Mouse (Mus musculus) neural tube, embryonic 11.5 days (tissue): ENCODE measurements at regions not wholly inside any gene's neighbourhood (a gene's known extent, or its start where the extent isn't known, plus 50 kb on each side); places are given as distances from the start of the nearest gene placed in this dataset.

Experiments used
- ATAC-seq: fragments of 200-750 bp; cut with Nextera tagmentation; 2 replicates; pipeline ENCODE4 v1.8.0; 2017; ENCODE audit warnings: moderate number of reproducible peaks, mild to moderate bottlenecking, moderate TSS enrichment, moderate library complexity; ENCODE audit not compliant: insufficient read depth, low FRiP score, low TSS enrichment
- DNase-seq: peaks from one replicate; pipeline ENCODE4 v3.0.0-alpha.2; 2015; ENCODE audit warnings: low spot score
- H3K27ac ChIP-seq: fragments of 300-500 bp; sonication (generic); 2 replicates; pipeline ENCODE4 v1.5.1; 2014; ENCODE audit warnings: low read depth, mild to moderate bottlenecking, low read length
- H3K27me3 ChIP-seq: fragments of 300-500 bp; sonication (generic); 2 replicates; pipeline ENCODE4 v1.6.1; 2014; ENCODE audit warnings: mild to moderate bottlenecking, low read length, mixed read lengths; ENCODE audit not compliant: control insufficient read depth, insufficient read depth
- H3K36me3 ChIP-seq: fragments of 300-500 bp; sonication (generic); 2 replicates; pipeline ENCODE4 v1.6.1; 2014; ENCODE audit warnings: mild to moderate bottlenecking, low read length, moderate library complexity, mixed read lengths; ENCODE audit not compliant: control insufficient read depth, insufficient read depth
- H3K4me1 ChIP-seq: fragments of 300-500 bp; sonication (generic); 2 replicates; pipeline ENCODE4 v1.6.1; 2014; ENCODE audit warnings: low read length, mixed read lengths; ENCODE audit not compliant: control insufficient read depth, insufficient read depth
- H3K4me2 ChIP-seq: fragments of 300-500 bp; sonication (generic); 2 replicates; pipeline ENCODE4 v1.6.1; 2014; ENCODE audit warnings: low read depth, mild to moderate bottlenecking, moderate library complexity
- H3K4me3 ChIP-seq: fragments of 300-500 bp; sonication (generic); 2 replicates; pipeline ENCODE4 v1.5.1; 2014; ENCODE audit warnings: low read depth, low read length
- H3K9ac ChIP-seq: fragments of 300-500 bp; sonication (generic); 2 replicates; pipeline ENCODE4 v1.6.1; 2014; ENCODE audit warnings: mild to moderate bottlenecking, low read length
- H3K9me3 ChIP-seq: fragments of 300-500 bp; sonication (generic); 2 replicates; pipeline ENCODE4 v1.6.1; 2016; ENCODE audit warnings: low read length; ENCODE audit not compliant: control insufficient read depth
- WGBS: fragments of 180-500 bp; shearing (Covaris S2); extraction: QIAGEN DNeasy Blood & Tissue Kit; methylation state at CpG from one replicate; pipeline ENCODE4 v1.1.7; 2014; 5-methylcytosine and 5-hydroxymethylcytosine counted together

DNA sequence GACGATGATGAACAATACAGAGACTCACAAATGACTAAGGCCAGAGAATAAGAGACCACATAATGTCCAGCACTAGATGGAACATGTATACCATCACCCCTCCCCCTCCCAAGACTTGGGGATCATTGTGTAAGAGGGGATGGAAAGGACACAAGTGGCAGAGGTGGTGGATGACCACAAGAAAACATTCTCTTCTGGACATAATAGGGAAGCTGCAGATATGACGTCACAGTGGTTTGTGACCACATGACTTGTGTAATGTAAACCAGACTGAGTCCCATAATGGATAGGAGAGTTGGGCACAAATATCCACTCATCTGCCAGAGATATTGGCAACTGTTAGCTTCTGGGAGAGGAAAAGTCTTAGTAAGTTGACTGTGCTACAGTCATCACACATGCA, 630.7 kb downstream of the Kcnj2 start:
- Histone ChIP-seq H3K4me3 (no peak overlapping the region), H3K27ac (no peak overlapping the region), H3K4me1 (no peaks in the 10 kb centered on the region), H3K9me3 (no peaks in the 10 kb centered on the region), H3K4me2 (no peak overlapping the region), H3K27me3 (no peaks in the 10 kb centered on the region), H3K9ac (no peak overlapping the region), H3K36me3 (no peaks in the 10 kb centered on the region)
- no peak for ATAC-seq
- no peak for DNase-seq
- 90% methylated on average over 2 of the region's 2 CpGs for WGBS

DNA sequence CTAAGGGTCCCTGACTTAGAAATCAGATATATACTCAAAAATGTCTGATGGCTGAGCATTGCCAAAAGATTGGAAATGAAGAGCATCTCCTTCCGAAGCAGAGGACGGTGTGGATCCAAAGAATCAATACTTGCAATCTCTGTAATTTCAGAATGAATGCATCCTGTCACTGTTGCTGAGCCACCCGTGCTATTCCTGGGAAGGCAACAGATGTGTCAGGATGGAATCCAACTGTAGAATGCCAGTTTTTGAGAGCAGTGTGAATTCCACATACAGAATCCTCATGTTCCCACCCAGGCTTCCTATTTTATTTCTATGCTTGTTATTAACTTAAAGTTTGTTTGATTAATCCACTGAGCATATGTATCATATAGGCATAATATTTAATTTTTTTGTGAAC, 633.9 kb downstream of the Kcnj2 start:
- ATAC-seq (no peak), DNase-seq (no peak)
- no peaks in the 10 kb centered on the region for H3K9me3 ChIP-seq
- no peaks in the 10 kb centered on the region for H3K27me3 ChIP-seq
- no peak overlapping the region for H3K27ac ChIP-seq
- no peak overlapping the region for H3K4me3 ChIP-seq
- H3K4me1 ChIP-seq, result no peaks in the 10 kb centered on the region
- H3K36me3 ChIP-seq, result no peaks in the 10 kb centered on the region
- WGBS, result 85% methylated on average over 3 of the region's 3 CpGs
- H3K9ac ChIP-seq, result no peak overlapping the region
- H3K4me2 ChIP-seq, result no peak overlapping the region

DNA sequence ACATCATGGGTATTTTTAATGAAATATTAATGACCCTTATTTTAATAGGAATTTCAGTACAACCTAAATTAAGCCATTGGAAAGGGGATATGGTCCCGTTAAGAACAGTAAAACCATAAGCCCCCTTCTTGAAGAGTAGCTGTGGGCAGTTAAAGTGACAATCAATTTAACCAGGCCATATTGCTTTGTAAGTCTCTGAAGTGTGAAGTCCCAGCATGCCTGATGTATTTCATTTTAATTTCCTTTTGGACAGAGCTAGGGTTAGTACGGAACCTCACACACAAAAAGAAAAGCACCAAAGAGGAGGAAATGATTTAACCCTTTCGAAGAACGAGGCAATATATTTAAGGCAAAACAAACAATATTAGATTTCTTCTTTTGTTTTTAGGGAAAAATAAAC, 640.9 kb downstream of the Kcnj2 start:
- WGBS, result 46% methylated on average over 4 of the region's 4 CpGs
- no peak for ATAC-seq
- H3K9ac ChIP-seq, result no peak overlapping the region
- no peaks in the 10 kb centered on the region for H3K9me3 ChIP-seq
- no peak overlapping the region for H3K4me2 ChIP-seq
- no peak overlapping the region for H3K27ac ChIP-seq
- H3K36me3 ChIP-seq, result no peaks in the 10 kb centered on the region
- no peak overlapping the region for H3K4me3 ChIP-seq
- no peaks in the 10 kb centered on the region for H3K4me1 ChIP-seq
- H3K27me3 ChIP-seq, result no peaks in the 10 kb centered on the region
- DNase-seq, result no peak

DNA sequence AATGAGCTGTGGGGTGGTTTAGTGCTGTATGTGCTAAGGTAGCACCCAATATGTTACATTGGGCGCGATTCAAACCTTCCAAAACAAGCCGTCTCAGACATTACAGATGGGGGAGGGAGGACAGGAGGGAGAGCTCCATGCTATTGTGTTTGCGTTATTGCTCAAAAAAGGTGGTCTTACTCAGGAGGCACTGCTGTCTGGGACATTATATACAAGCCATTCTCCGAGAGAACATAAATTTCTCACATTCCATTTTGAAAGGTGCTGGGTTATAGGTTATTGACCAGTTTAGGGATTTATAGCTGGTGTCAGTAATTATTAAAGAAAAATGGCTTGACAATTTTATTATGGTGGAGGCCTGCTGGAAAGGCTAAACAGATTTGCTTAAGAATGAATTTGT, 649.4 kb downstream of the Kcnj2 start:
- no peak overlapping the region for H3K4me2 ChIP-seq
- H3K36me3 ChIP-seq, result no peaks in the 10 kb centered on the region
- H3K4me3 ChIP-seq, result no peak overlapping the region
- H3K4me1 ChIP-seq, result no peaks in the 10 kb centered on the region
- H3K9ac ChIP-seq, result no peak overlapping the region
- H3K9me3 ChIP-seq, result no peaks in the 10 kb centered on the region
- ATAC-seq, result no peak
- H3K27me3 ChIP-seq, result no peaks in the 10 kb centered on the region
- no peak overlapping the region for H3K27ac ChIP-seq
- DNase-seq, result no peak
- 81% methylated on average over 5 of the region's 5 CpGs for WGBS

DNA sequence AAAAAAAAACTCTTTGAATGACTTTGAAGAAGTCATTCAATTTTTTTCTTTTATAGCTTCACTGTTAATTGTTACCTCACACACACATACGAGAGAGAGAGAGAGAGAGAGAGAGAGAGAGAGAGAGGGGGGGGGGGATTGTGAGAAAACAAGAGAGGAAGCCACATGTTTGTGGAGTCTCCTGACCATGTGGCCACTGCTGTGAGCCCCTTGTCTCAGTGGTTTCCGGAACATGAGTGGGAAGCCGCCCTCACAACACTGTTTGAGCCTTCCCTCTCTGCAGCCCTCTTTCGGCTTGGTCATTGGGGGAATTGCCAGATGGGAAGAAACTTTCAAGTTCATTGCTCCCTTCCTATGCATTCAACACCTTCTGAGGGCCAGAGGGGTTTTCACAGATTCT, 656.3 kb downstream of the Kcnj2 start:
- 67% methylated on average over 4 of the region's 4 CpGs for WGBS
- DNase-seq, result no peak

DNA sequence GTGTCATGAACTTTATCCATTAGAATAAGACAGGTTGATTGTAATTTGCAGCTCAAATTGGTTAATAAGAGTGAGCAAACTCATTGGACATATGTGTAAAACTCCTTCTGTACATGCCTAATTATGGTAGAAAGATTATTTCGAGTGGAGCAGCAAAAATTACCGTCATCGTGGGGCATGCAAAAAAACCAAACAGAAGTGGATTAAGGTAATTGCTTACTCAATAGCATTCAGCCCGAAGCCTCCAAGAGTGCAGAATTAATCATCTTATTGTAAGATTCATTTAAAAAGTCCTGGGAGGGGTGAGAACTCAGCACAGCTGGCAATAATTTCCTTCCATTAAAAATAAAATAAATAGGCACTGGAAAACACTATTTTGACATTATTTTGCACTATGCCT, 662.2 kb downstream of the Kcnj2 start:
- Histone ChIP-seq H3K36me3 (no peaks in the 10 kb centered on the region), H3K4me1 (no peaks in the 10 kb centered on the region), H3K4me3 (no peak overlapping the region), H3K9me3 (no peaks in the 10 kb centered on the region), H3K9ac (no peak overlapping the region), H3K27me3 (no peaks in the 10 kb centered on the region), H3K27ac (no peak overlapping the region), H3K4me2 (no peak overlapping the region)
- no peak for DNase-seq
- WGBS, result 79% methylated on average over 4 of the region's 4 CpGs
- ATAC-seq, result no peak

More for the DNA sequence above, 656.3 kb downstream of the Kcnj2 start:
- Histone ChIP-seq H3K36me3 (no peaks in the 10 kb centered on the region), H3K9ac (no peak overlapping the region), H3K4me2 (no peak overlapping the region), H3K27me3 (no peaks in the 10 kb centered on the region), H3K4me1 (no peaks in the 10 kb centered on the region), H3K9me3 (no peaks in the 10 kb centered on the region), H3K27ac (no peak overlapping the region), H3K4me3 (no peak overlapping the region)
- ATAC-seq, result no peak

DNA sequence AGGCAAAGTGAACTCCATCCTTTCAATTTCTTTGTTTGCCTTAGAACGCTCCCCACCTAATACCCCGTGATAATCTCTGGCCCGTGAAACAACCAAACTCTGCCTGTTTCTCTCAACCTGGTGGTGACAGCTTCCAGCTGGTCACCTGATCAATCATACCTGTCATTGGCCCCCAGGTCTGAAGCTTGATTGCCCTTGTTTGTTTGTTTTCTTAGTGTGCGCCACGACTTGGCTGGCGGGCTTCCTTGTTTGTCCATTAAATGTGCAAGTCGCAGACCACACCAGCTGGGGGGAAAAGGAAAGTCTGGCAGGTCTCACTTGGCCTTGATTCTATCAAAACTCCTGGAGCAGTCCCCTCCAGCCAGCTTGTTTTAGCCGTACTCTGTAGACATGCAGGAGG, 666.1 kb downstream of the Kcnj2 start:
- Histone ChIP-seq H3K4me1 (no peaks in the 10 kb centered on the region), H3K9me3 (no peaks in the 10 kb centered on the region), H3K9ac (no peak overlapping the region), H3K27ac (no peak overlapping the region), H3K36me3 (no peaks in the 10 kb centered on the region), H3K4me3 (no peak overlapping the region), H3K4me2 (no peak overlapping the region), H3K27me3 (no peaks in the 10 kb centered on the region)
- DNase-seq (no peak), ATAC-seq (no peak)
- 52% methylated on average over 8 of the region's 8 CpGs for WGBS

DNA sequence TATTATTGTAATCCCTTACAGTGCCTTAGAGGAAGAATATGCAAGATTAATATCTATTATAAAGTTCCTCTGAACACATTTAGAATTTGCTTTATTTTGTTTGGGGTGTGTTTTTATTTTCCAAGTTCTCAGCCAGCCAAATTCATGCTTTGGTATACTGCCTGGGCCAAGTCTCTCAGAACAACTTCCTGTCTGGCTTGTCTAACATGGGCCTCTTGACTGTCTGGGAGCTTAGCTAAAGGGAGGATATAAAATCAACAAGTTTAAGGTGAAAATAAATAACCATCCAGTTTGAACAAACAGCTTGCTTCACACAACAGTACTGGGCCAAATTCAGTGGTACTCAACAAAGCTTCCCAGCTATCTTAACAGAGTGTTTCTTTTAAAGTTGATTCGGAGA, 669.5 kb downstream of the Kcnj2 start:
- Histone ChIP-seq H3K36me3 (no peaks in the 10 kb centered on the region), H3K9me3 (no peaks in the 10 kb centered on the region), H3K9ac (no peak overlapping the region), H3K4me3 (no peak overlapping the region), H3K27me3 (no peaks in the 10 kb centered on the region), H3K4me1 (no peaks in the 10 kb centered on the region), H3K27ac (no peak overlapping the region), H3K4me2 (no peak overlapping the region)
- ATAC-seq (no peak), DNase-seq (no peak)
- 96% methylated on average over 1 of the region's 1 CpGs for WGBS

DNA sequence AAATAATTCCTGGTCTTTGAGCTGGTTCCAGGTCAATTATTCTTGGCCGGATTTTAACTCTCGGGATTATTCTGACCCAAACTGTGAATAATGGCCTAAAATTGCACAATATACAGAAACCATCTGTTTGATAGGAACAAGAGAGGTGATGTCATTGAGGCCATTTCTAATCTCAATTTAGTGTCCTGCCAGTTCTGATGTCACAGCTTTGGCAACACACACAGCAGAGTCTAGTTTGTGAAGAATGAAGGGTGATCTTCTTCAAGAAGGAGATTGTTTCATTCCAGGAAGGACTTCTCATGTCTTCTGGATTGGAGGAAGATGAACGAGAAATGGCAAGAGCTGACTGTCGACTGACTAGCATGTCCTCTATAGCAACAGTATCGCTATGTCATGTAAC, 670.0 kb downstream of the Kcnj2 start:
- Histone ChIP-seq H3K9ac (no peak overlapping the region), H3K27me3 (no peaks in the 10 kb centered on the region), H3K4me2 (no peak overlapping the region), H3K9me3 (no peaks in the 10 kb centered on the region), H3K4me1 (no peaks in the 10 kb centered on the region), H3K36me3 (no peaks in the 10 kb centered on the region), H3K27ac (no peak overlapping the region), H3K4me3 (no peak overlapping the region)
- ATAC-seq (no peak), DNase-seq (no peak)
- WGBS, result 87% methylated on average over 5 of the region's 5 CpGs
